Mouse (Mus musculus): ENCODE measurements around the gene Mei1. TPM values are rescaled to one million over a fixed set of nuclear protein-coding genes. Genes with fewer than 3 reads are reported as not detected.

Mei1 gene
- polyA plus RNA-seq, 1 experiment from 2014 or later: not detected

- DNase-seq (ENCODE audit: low spot score): peak; percentile 75
- no peak overlapping the region for H3K27ac ChIP-seq (ENCODE audit: low read depth, low read length)
- H3K4me2 ChIP-seq (ENCODE audit: low read depth, low read length, severe bottlenecking): no peak overlapping the region
- no peak overlapping the region for H3K9ac ChIP-seq (ENCODE audit: low read length)
- no peak for ATAC-seq (replicated peaks; ENCODE audit: low FRiP score)
- peaks cover 2% of the 10 kb centered on the region; the same call in 1 of the 2 replicates for H3K36me3 ChIP-seq (ENCODE audit: control insufficient read depth, insufficient read depth, low read length)
- H3K9me3 ChIP-seq (ENCODE audit: control insufficient read depth, low read length): no peaks in the 10 kb centered on the region
- no peaks in the 10 kb centered on the region for H3K27me3 ChIP-seq (ENCODE audit: control insufficient read depth, insufficient read depth, low read length)
- H3K4me1 ChIP-seq (replicated peaks; ENCODE audit: control insufficient read depth, insufficient read depth, low read length): no peaks in the 10 kb centered on the region
- 92% methylated on average over 1 of the region's 1 CpGs for WGBS
- no peak overlapping the region for H3K4me3 ChIP-seq (ENCODE audit: low read depth, low read length)
Measured at GRCm38 (mm10) chr15:82040650-82041049, 29.1 kb upstream of the Mei1 start.

GRCm38 (mm10) chr15:82044166-82044784 lies 25.5 kb upstream of the Mei1 start:
- Histone ChIP-seq H3K4me1 (replicated peaks; ENCODE audit: control insufficient read depth, insufficient read depth, low read length) (peaks cover 6% of the 10 kb centered on the region; the same call in 1 of the 2 replicates), H3K36me3 (ENCODE audit: control insufficient read depth, insufficient read depth, low read length) (peaks cover 2% of the 10 kb centered on the region; the same call in 1 of the 2 replicates), H3K9me3 (ENCODE audit: control insufficient read depth, low read length) (no peaks in the 10 kb centered on the region), H3K4me3 (ENCODE audit: low read depth, low read length) (no peak overlapping the region), H3K27me3 (ENCODE audit: control insufficient read depth, insufficient read depth, low read length) (no peaks in the 10 kb centered on the region), H3K4me2 (ENCODE audit: low read depth, low read length, severe bottlenecking) (no peak overlapping the region), H3K9ac (ENCODE audit: low read length) (no peak overlapping the region), H3K27ac (ENCODE audit: low read depth, low read length) (no peak overlapping the region)
- WGBS: 97% methylated on average over 7 of the region's 7 CpGs
- no peak for DNase-seq (ENCODE audit: low spot score)
- no peak for ATAC-seq (replicated peaks; ENCODE audit: low FRiP score)

- ATAC-seq (replicated peaks; ENCODE audit: low FRiP score): 0 out of 2 replicates have a peak, but pooled peaks have one; percentile 24
- Histone ChIP-seq H3K27ac (ENCODE audit: low read depth, low read length) (no peak overlapping the region), H3K4me3 (ENCODE audit: low read depth, low read length) (peak overlapping the region; percentile 92), H3K9ac (ENCODE audit: low read length) (peak overlapping the region; percentile 93), H3K4me1 (replicated peaks; ENCODE audit: control insufficient read depth, insufficient read depth, low read length) (peaks cover 6% of the 10 kb centered on the region; the same call in 1 of the 2 replicates), H3K4me2 (ENCODE audit: low read depth, low read length, severe bottlenecking) (peak overlapping the region; percentile 92), H3K27me3 (ENCODE audit: control insufficient read depth, insufficient read depth, low read length) (no peaks in the 10 kb centered on the region), H3K36me3 (ENCODE audit: control insufficient read depth, insufficient read depth, low read length) (no peaks in the 10 kb centered on the region), H3K9me3 (ENCODE audit: control insufficient read depth, low read length) (no peaks in the 10 kb centered on the region)
- DNase-seq (ENCODE audit: low spot score): no peak
- 4% methylated on average over 26 of the region's 26 CpGs for WGBS
Measured at GRCm38 (mm10) chr15:82046246-82046891, 23.4 kb upstream of the Mei1 start.

- peak; percentile 94 for DNase-seq (ENCODE audit: low spot score)
- Histone ChIP-seq H3K4me3 (ENCODE audit: low read depth, low read length) (peak within 1 kb of the TSS; percentile 92), H3K4me2 (ENCODE audit: low read depth, low read length, severe bottlenecking) (peak within 1 kb of the TSS; percentile 92), H3K9ac (ENCODE audit: low read length) (peak within 1 kb of the TSS; percentile 93), H3K36me3 (ENCODE audit: control insufficient read depth, insufficient read depth, low read length) (no peaks in the 10 kb centered on the region), H3K27ac (ENCODE audit: low read depth, low read length) (peak within 1 kb of the TSS; percentile 37; the same call in 1 of the 2 replicates), H3K4me1 (replicated peaks; ENCODE audit: control insufficient read depth, insufficient read depth, low read length) (peaks cover 6% of the 10 kb centered on the region; the same call in 1 of the 2 replicates), H3K27me3 (ENCODE audit: control insufficient read depth, insufficient read depth, low read length) (no peaks in the 10 kb centered on the region), H3K9me3 (ENCODE audit: control insufficient read depth, low read length) (no peaks in the 10 kb centered on the region)
- peak; percentile 78 for ATAC-seq (replicated peaks; ENCODE audit: low FRiP score)
- under 1% methylated on average over 74 of the region's 74 CpGs for WGBS
Measured at GRCm38 (mm10) chr15:82047080-82047883, 22.5 kb upstream of the Mei1 start, which contains the start of gene Snu13. Gene Snu13 (minus strand): TSS chr15:82047598.

GRCm38 (mm10) chr15:82052544-82052943 lies 17.3 kb upstream of the Mei1 start:
- H3K4me2 ChIP-seq (ENCODE audit: low read depth, low read length, severe bottlenecking): no peak overlapping the region
- no peaks in the 10 kb centered on the region for H3K27me3 ChIP-seq (ENCODE audit: control insufficient read depth, insufficient read depth, low read length)
- no peaks in the 10 kb centered on the region for H3K36me3 ChIP-seq (ENCODE audit: control insufficient read depth, insufficient read depth, low read length)
- H3K9ac ChIP-seq (ENCODE audit: low read length): no peak overlapping the region
- H3K27ac ChIP-seq (ENCODE audit: low read depth, low read length): no peak overlapping the region
- ATAC-seq (replicated peaks; ENCODE audit: low FRiP score) (no peak), DNase-seq (ENCODE audit: low spot score) (no peak)
- H3K4me1 ChIP-seq (replicated peaks; ENCODE audit: control insufficient read depth, insufficient read depth, low read length): no peaks in the 10 kb centered on the region
- H3K9me3 ChIP-seq (ENCODE audit: control insufficient read depth, low read length): no peaks in the 10 kb centered on the region
- H3K4me3 ChIP-seq (ENCODE audit: low read depth, low read length): no peak overlapping the region
- WGBS: 74% methylated on average over 5 of the region's 5 CpGs

- H3K27ac ChIP-seq (ENCODE audit: low read depth, low read length): no peak within 1 kb of the TSS
- H3K27me3 ChIP-seq (ENCODE audit: control insufficient read depth, insufficient read depth, low read length): no peaks in the 10 kb centered on the region; the same call in 1 of the 2 replicates
- no peaks in the 10 kb centered on the region for H3K9me3 ChIP-seq (ENCODE audit: control insufficient read depth, low read length)
- no peak within 1 kb of the TSS for H3K9ac ChIP-seq (ENCODE audit: low read length)
- no peaks in the 10 kb centered on the region for H3K4me1 ChIP-seq (replicated peaks; ENCODE audit: control insufficient read depth, insufficient read depth, low read length)
- H3K36me3 ChIP-seq (ENCODE audit: control insufficient read depth, insufficient read depth, low read length): no peaks in the 10 kb centered on the region
- H3K4me2 ChIP-seq (ENCODE audit: low read depth, low read length, severe bottlenecking): no peak within 1 kb of the TSS
- no peak for ATAC-seq (replicated peaks; ENCODE audit: low FRiP score)
- no peak for DNase-seq (ENCODE audit: low spot score)
- WGBS: 88% methylated on average over 1 of the region's 1 CpGs
- H3K4me3 ChIP-seq (ENCODE audit: low read depth, low read length): no peak within 1 kb of the TSS
Measured at GRCm38 (mm10) chr15:82058719-82059201, 11.0 kb upstream of the Mei1 start, which contains the start of gene 4930407I10Rik. Gene 4930407I10Rik (plus strand): TSS chr15:82059151.

GRCm38 (mm10) chr15:82063909-82064308 lies 5.9 kb upstream of the Mei1 start:
- Histone ChIP-seq H3K4me1 (replicated peaks; ENCODE audit: control insufficient read depth, insufficient read depth, low read length) (no peaks in the 10 kb centered on the region), H3K4me3 (ENCODE audit: low read depth, low read length) (no peak overlapping the region), H3K9me3 (ENCODE audit: control insufficient read depth, low read length) (no peaks in the 10 kb centered on the region), H3K27me3 (ENCODE audit: control insufficient read depth, insufficient read depth, low read length) (peaks cover 6% of the 10 kb centered on the region), H3K36me3 (ENCODE audit: control insufficient read depth, insufficient read depth, low read length) (no peaks in the 10 kb centered on the region), H3K4me2 (ENCODE audit: low read depth, low read length, severe bottlenecking) (no peak overlapping the region), H3K9ac (ENCODE audit: low read length) (no peak overlapping the region), H3K27ac (ENCODE audit: low read depth, low read length) (no peak overlapping the region)
- DNase-seq (ENCODE audit: low spot score) (no peak), ATAC-seq (replicated peaks; ENCODE audit: low FRiP score) (no peak)
- WGBS: 80% methylated on average over 14 of the region's 14 CpGs

GRCm38 (mm10) chr15:82065511-82065910 lies 4.3 kb upstream of the Mei1 start:
- ATAC-seq (replicated peaks; ENCODE audit: low FRiP score) (no peak), DNase-seq (ENCODE audit: low spot score) (peak; percentile 80)
- Histone ChIP-seq H3K4me2 (ENCODE audit: low read depth, low read length, severe bottlenecking) (no peak overlapping the region), H3K27ac (ENCODE audit: low read depth, low read length) (no peak overlapping the region), H3K27me3 (ENCODE audit: control insufficient read depth, insufficient read depth, low read length) (peaks cover 19% of the 10 kb centered on the region), H3K36me3 (ENCODE audit: control insufficient read depth, insufficient read depth, low read length) (no peaks in the 10 kb centered on the region), H3K9me3 (ENCODE audit: control insufficient read depth, low read length) (no peaks in the 10 kb centered on the region; the same call in 1 of the 2 replicates), H3K4me3 (ENCODE audit: low read depth, low read length) (no peak overlapping the region), H3K9ac (ENCODE audit: low read length) (no peak overlapping the region), H3K4me1 (replicated peaks; ENCODE audit: control insufficient read depth, insufficient read depth, low read length) (no peaks in the 10 kb centered on the region)
- 30% methylated on average over 7 of the region's 7 CpGs for WGBS
